Mouse (Mus musculus): ENCODE measurements around the gene Rcn3. TPM values are rescaled to one million over a fixed set of nuclear protein-coding genes. Genes with fewer than 3 reads are reported as not detected.
"Not testable (repeated sequence)": the region's sequence is repeated elsewhere in the genome, so short reads cannot be mapped to it uniquely, and the experiment has no call there.

Gene Rcn3
- total and polyA plus RNA-seq, 2 experiments from 2014 or later: 39.3 to 42.9 TPM

DNA sequence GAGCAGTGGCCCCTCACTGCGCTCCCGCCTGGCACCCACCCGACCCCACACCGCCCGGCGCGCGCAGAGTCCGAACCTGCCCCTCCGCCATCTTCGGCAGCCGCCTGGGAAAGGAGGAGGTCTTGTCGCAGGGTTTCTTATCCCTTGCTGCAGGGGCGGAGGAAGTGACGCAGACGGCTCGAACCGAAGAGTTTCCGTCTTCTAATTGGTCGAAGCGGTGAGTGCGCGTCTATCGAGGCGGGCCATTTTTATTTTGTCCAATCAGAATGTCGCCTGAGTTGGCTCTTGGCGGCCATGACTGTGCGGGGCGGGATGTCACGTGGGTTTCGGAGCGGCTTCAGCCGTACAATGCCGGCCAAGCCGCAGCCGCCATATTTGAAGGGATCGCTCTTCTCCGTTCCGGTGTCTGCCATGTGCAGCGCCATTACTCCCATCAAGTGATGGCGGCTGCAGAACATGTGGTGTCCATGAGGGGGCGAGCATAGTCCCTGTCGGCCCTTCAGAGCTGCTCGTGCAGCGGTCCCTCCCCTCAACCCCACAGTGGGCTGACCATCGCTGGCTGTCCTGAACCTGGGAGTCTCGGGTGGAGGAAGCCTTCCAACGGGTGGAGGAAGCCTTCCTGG is 36.7 kb upstream of the Rcn3 start, which contains the start of gene Rpl13a:
TSS of gene Rpl13a (minus strand) at position 138 of the 623 bp plus-strand sequence.
- DNase-seq (ENCODE audit: low spot score) (peak; percentile 100), ATAC-seq (peak; percentile 95)
- Histone ChIP-seq H3K36me3 (ENCODE audit: insufficient read depth, low read length) (peaks cover 23% of the 10 kb centered on the region), H3K27ac (peak within 1 kb of the TSS; percentile 92), H3K9ac (replicated peaks; ENCODE audit: low read length) (peak within 1 kb of the TSS; percentile 99), H3K4me2 (ENCODE audit: low read depth, low read length) (peak within 1 kb of the TSS; percentile 93), H3K27me3 (ENCODE audit: insufficient read depth, low read length) (no peaks in the 10 kb centered on the region), H3K9me3 (ENCODE audit: low read length) (no peaks in the 10 kb centered on the region), H3K4me3 (ENCODE audit: low read length) (peak within 1 kb of the TSS; percentile 95), H3K4me1 (ENCODE audit: insufficient read depth, low read length) (0 out of 2 replicates have a peak, but pooled peaks cover 8% of the 10 kb centered on the region)
- 1% methylated on average over 48 of the region's 48 CpGs for WGBS
- peak; percentile 90 for TF ChIP-seq CTCF (IDR thresholded peaks at IDR 0.05; ENCODE audit: low read depth)

DNA sequence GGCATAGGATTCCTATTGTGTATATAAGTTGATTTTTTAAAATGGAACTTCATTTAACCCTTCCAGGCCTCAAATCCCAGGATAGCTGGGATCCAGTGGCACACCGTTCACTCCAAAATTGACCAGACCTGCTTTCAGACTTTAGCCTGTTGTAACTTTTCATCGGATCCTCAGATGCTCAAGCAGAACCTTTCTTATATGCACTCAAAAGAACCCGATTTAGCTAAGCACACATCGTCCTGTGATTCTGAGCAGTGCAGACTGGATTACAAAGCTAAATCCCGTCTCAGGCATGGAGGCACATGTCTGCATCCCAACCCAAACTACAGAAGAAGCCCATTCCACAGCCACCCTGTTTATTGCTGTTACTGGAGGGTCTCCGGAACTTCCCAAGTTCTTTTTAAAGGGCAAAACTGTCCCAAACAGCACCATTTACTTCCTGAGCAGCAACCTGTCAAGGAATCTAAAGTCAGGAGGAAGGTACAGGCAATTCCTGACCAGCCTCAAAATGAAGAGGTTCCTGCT is 35.7 kb upstream of the Rcn3 start:
- no peak for TF ChIP-seq CTCF (IDR thresholded peaks at IDR 0.05; ENCODE audit: low read depth)
- Histone ChIP-seq H3K4me2 (ENCODE audit: low read depth, low read length) (peak overlapping the region; percentile 93), H3K9ac (replicated peaks; ENCODE audit: low read length) (peak overlapping the region; percentile 99), H3K4me3 (ENCODE audit: low read length) (peak overlapping the region; percentile 95), H3K4me1 (ENCODE audit: insufficient read depth, low read length) (peaks cover 13% of the 10 kb centered on the region), H3K27ac (peak overlapping the region; percentile 91), H3K36me3 (ENCODE audit: insufficient read depth, low read length) (peaks cover 28% of the 10 kb centered on the region), H3K9me3 (ENCODE audit: low read length) (no peaks in the 10 kb centered on the region), H3K27me3 (ENCODE audit: insufficient read depth, low read length) (no peaks in the 10 kb centered on the region)
- ATAC-seq: no peak
- DNase-seq (ENCODE audit: low spot score): no peak
- whole genome bisulfite sequencing: under 1% methylated on average over 6 of the region's 6 CpGs

DNA sequence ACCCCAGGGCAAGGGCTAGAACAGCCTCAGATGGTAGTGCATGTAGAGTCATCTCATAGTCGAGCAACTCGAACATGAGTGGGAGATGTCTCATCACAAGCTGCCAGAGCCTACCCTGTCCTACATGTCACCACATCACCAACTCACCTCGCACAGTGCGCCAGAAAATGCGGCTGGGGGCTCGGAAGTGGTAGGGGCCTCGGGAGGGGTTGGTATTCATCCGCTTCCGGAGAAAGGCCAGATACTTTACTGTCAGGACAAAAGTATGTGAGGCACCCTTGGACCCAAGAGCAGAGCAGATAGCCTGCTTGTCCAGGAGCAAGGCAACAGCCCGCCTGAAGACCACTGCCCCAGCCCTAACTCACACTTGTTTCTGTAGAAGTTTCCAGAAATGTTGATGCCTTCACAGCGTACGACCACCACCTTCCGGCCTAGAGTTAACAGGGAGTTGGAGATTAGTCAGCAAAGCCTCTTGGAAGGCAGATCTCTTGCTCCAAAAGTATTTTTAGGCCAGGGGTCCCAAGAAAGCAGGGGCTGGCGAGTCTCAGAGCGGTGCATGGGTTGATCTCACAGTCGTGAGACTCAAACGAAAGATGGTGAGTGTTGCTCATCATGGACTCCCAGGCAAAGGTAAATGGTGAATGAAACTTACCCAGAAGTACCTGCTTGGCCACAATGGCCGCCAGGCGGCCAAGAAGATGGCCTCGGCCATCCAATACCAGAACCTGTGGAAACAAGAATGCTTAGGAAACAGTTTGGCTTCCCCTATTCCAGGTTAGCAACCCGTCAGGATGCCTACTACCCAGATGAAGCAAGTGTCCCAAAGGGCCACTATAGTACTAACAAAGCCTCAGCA is 35.1 kb upstream of the Rcn3 start:
- peak; percentile 46 for TF ChIP-seq CTCF (IDR thresholded peaks at IDR 0.05; ENCODE audit: low read depth)
- Histone ChIP-seq H3K36me3 (ENCODE audit: insufficient read depth, low read length) (peaks cover 35% of the 10 kb centered on the region), H3K9ac (replicated peaks; ENCODE audit: low read length) (peak overlapping the region; percentile 99), H3K9me3 (ENCODE audit: low read length) (no peaks in the 10 kb centered on the region), H3K4me3 (ENCODE audit: low read length) (peak overlapping the region; percentile 95), H3K4me2 (ENCODE audit: low read depth, low read length) (peak overlapping the region; percentile 93), H3K27ac (peak overlapping the region; percentile 91; the same call in 1 of the 2 replicates), H3K27me3 (ENCODE audit: insufficient read depth, low read length) (no peaks in the 10 kb centered on the region), H3K4me1 (ENCODE audit: insufficient read depth, low read length) (peaks cover 14% of the 10 kb centered on the region)
- no peak for DNase-seq (ENCODE audit: low spot score)
- 49% methylated on average over 21 of the region's 21 CpGs for WGBS
- ATAC-seq: no peak

DNA sequence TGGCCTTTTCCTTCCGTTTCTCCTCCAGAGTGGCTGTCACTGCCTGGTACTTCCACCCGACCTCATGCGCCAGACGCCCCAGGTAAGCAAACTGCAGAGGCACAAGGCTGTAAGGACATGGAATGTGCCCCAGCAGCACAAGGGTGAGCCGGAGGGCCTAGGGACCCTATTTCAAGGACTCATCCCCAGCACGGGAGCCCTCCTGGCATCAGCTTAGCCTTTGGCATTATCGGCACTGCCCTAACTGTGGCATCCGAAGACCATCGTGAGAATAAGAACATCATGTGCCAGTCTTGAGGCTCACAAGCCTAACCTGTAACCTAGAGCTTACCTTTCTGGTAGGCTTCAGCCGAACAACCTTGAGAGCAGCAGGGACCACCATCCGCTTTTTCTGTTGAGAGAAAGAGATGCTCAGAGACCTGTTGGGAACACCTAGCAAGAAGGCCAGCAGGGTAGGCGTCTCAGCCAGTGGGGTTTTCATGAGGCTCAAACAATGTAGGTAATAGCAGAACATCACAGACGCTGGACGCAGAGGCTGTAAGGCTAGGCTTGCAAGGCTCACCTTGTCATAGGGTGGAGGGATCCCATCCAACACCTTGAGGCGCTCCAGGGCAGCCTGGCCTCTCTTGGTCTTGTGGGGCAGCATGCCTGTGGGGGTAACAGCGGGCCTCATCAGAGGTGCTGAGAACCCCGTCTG is 34.3 kb upstream of the Rcn3 start:
- Histone ChIP-seq H3K9ac (replicated peaks; ENCODE audit: low read length) (peak overlapping the region; percentile 99; the same call in 1 of the 2 replicates), H3K36me3 (ENCODE audit: insufficient read depth, low read length) (peaks cover 43% of the 10 kb centered on the region), H3K4me1 (ENCODE audit: insufficient read depth, low read length) (peaks cover 14% of the 10 kb centered on the region), H3K9me3 (ENCODE audit: low read length) (no peaks in the 10 kb centered on the region), H3K27ac (no peak overlapping the region), H3K4me2 (ENCODE audit: low read depth, low read length) (peak overlapping the region; percentile 93; the same call in 1 of the 2 replicates), H3K4me3 (ENCODE audit: low read length) (no peak overlapping the region), H3K27me3 (ENCODE audit: insufficient read depth, low read length) (no peaks in the 10 kb centered on the region)
- DNase-seq (ENCODE audit: low spot score) (no peak), ATAC-seq (no peak)
- no peak for TF ChIP-seq CTCF (IDR thresholded peaks at IDR 0.05; ENCODE audit: low read depth)
- 76% methylated on average over 17 of the region's 17 CpGs for WGBS

- H3K27ac ChIP-seq; ATAC-seq; H3K4me3 ChIP-seq (ENCODE audit: low read length); DNase-seq (ENCODE audit: low spot score); H3K4me2 ChIP-seq (ENCODE audit: low read depth, low read length); H3K9me3 ChIP-seq (ENCODE audit: low read length); H3K9ac ChIP-seq (replicated peaks; ENCODE audit: low read length); H3K27me3 ChIP-seq (ENCODE audit: insufficient read depth, low read length): not testable (repeated sequence)
- Histone ChIP-seq H3K4me1 (ENCODE audit: insufficient read depth, low read length) (peaks cover 14% of the 10 kb centered on the region), H3K36me3 (ENCODE audit: insufficient read depth, low read length) (peaks cover 49% of the 10 kb centered on the region)
- WGBS: 65% methylated on average over 5 of the region's 5 CpGs
Measured at GRCm38 (mm10) chr7:45125649-45126048, 33.6 kb upstream of the Rcn3 start.

DNA sequence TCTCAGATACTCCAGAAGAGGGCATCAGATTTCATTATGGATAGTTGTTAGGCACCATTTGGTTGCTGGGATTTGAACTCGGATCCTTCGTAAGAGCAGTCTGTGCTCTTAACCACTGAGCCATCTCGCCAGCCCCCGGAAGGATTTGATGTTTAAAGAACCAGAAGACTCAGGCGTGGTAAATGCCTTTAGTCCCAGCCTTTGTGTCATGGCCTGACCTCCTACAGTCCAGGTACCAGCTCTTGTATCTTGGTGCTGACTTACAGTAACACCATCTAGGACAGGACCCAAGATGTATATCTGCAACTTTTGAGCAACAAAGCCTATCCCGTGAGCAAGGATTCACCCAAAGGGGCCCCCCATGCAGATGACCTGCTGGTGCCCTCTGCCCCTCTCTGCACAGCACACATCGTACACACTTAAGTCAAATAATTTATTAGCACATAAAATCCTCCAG is 33.2 kb upstream of the Rcn3 start:
- TF ChIP-seq CTCF (IDR thresholded peaks at IDR 0.05; ENCODE audit: low read depth): no peak
- no peaks in the 10 kb centered on the region for H3K27me3 ChIP-seq (ENCODE audit: insufficient read depth, low read length)
- no peak for ATAC-seq
- no peak overlapping the region for H3K4me2 ChIP-seq (ENCODE audit: low read depth, low read length)
- no peak overlapping the region for H3K4me3 ChIP-seq (ENCODE audit: low read length)
- WGBS: 20% methylated on average over 7 of the region's 7 CpGs
- DNase-seq (ENCODE audit: low spot score): peak; percentile 49
- no peaks in the 10 kb centered on the region for H3K9me3 ChIP-seq (ENCODE audit: low read length)
- no peak overlapping the region for H3K9ac ChIP-seq (replicated peaks; ENCODE audit: low read length)
- H3K36me3 ChIP-seq (ENCODE audit: insufficient read depth, low read length): peaks cover 53% of the 10 kb centered on the region
- H3K27ac ChIP-seq: peak overlapping the region; percentile 80
- peaks cover 14% of the 10 kb centered on the region for H3K4me1 ChIP-seq (ENCODE audit: insufficient read depth, low read length)

Data from hindbrain, postnatal 0 days (tissue).